Mouse (Mus musculus): ENCODE results near the gene Zfp513.

GRCm38 (mm10) chr5:31241522-31242034 lies 39.5 kb upstream of the Zfp513 start:
- TF ChIP-seq CTCF (IDR thresholded peaks at IDR 0.05; ENCODE audit: extremely low read depth, insufficient read length, insufficient replicate concordance, low read depth, low read length) (no peak), POLR2A (IDR thresholded peaks at IDR 0.05; ENCODE audit: low read depth, low read length) (no peak)
